Mouse (Mus musculus) heart, postnatal 0 days (tissue): ENCODE data around the gene Dcaf6.

ENCODE experiments used
- CTCF ChIP-seq: IDR thresholded peaks from 2 replicates; pipeline ENCODE4 v1.5.1; 2016; ENCODE audit warnings: antibody characterized with exemption, control low read depth, low read depth
- EP300 ChIP-seq: IDR thresholded peaks from 2 replicates; pipeline ENCODE4 v1.6.1; 2016; ENCODE audit warnings: antibody characterized with exemption, low read depth

DNA sequence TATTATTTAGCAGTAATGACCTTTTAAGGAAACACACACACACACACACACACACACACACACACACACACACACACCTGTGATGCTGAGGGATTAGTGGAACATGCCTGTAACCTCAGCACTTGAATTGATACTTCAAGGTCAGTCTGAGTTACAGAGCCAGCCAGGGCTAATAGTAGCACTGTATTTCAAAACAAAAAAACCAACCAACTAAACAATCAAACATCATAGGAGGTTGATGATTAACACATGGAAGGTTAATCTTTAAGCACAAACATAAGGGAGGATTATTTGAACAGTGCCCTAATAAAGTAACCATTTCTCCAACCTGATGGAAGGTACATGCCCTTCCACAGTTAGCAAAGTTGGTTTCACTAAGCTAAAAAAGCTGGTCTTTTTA is 111.6 kb downstream of the Dcaf6 start:
- no peak for TF ChIP-seq EP300
- no peak for TF ChIP-seq CTCF
